ENCODE assay signal across 26 mouse cellular contexts in the genomic region with DNA sequence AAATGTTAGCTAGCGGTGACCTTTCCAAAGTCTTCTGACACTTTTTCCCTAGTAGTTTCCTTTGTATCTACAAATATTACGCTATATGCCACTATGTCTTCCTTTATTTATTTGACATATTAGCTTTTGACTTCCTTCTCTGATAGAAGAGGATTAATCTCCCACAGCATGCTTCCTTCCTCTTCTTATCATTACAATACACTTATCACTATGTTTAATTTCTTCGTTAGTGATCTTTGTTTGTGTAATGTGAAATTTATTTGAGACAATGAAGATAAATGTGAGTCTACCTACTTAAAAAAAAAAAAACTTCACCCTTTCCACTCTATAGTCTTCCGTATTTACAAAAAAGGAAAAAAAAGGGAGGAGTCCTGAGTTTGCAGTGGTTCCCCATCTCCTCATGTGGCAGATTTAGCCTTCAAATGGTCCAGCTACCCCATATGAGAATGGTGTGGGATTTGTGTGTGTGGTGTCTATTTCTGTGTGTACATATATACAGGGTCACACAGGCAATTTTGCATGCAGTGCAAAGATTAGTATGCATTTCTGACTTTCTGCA. TPM values are rescaled to one million over a fixed set of nuclear protein-coding genes. Genes with fewer than 3 reads are reported as not detected.
DNase-seq lines count a peak whose midpoint lies in the region; ATAC-seq and TF ChIP-seq lines count a peak whose summit lies in the region.
"Had no signal": no experiment of that assay in that cellular context is flagged by ENCODE, and none has a peak within 500 bp of the region (broad histone marks: within the 10 kb centered on the region; RNA-seq: fewer than 3 reads in every experiment).

No protein-coding gene starts in this region.

- TF ChIP-seq RAD21 in MEL (IDR thresholded peaks at IDR 0.05; ENCODE audit: low read depth, low read length) = no peak

- peak overlapping the region; percentile 4 to 25; a peak in 2 of 4 replicates for H3K4me3 ChIP-seq in MEL (ENCODE audit: control insufficient read depth in 1 of 2, insufficient read depth in 1 of 2, low read depth in 2 of 2, low read length in 2 of 2)
- H3K4me3 ChIP-seq: embryonic facial prominence, embryonic 10.5 days; embryonic facial prominence, embryonic 12.5 days; forebrain, embryonic 13.5 days; forebrain, embryonic 15.5 days had no signal

- ATAC-seq in common myeloid progenitor, adult 5-6 weeks (replicated peaks; ENCODE audit: low read depth, poor library complexity, severe bottlenecking) = peak; percentile 53
- peak; percentile 47 to 56; a peak in 3 of 4 replicates for ATAC-seq in hematopoietic stem cell, adult 5-6 weeks (replicated peaks in 1 of 2; ENCODE audit: insufficient read depth in 1 of 2, low FRiP score in 2 of 2, low TSS enrichment in 1 of 2, low read depth in 1 of 2, poor library complexity in 2 of 2, severe bottlenecking in 2 of 2)
- ATAC-seq: activated CD4-positive, CD25-positive, alpha-beta regulatory T cell, adult 4 months; CD4-positive, CD25-positive, alpha-beta regulatory T cell, adult 4 months; forebrain, embryonic 13.5 days; forebrain, embryonic 15.5 days; forebrain, postnatal 0 days; Patski had no signal

- peak; percentile 57 for DNase-seq in MEL (ENCODE audit: low read depth, low spot score)
- no peak for DNase-seq in adrenal gland, postnatal 36 days
- no peak for DNase-seq in heart, postnatal 25 days (ENCODE audit: low spot score)
- DNase-seq in spleen, adult 18-20 months = no peak
- no peak for DNase-seq in ovary, postnatal 10 days (ENCODE audit: low spot score)
- DNase-seq: adrenal gland, adult 8-10 months; adrenal gland, postnatal 14 days; B cell, adult 2 months; cerebellum, adult 11 months; cerebellum, adult 18-20 months; cerebellum, adult 8-10 months; cerebellum, adult 9-11 months; cerebellum, postnatal 14 days; cerebellum, postnatal 36 days; forebrain, postnatal 0 days had no signal

- H3K79me2 ChIP-seq in MEL (ENCODE audit: control insufficient read depth, insufficient read depth, low read length, poor library complexity) = no peaks in the 10 kb centered on the region

- H3K27me3 ChIP-seq in MEL (ENCODE audit: control insufficient read depth in 1 of 2, insufficient read depth in 2 of 2, low read length in 2 of 2) = no peaks in the 10 kb centered on the region
- H3K27me3 ChIP-seq: CH12.LX; embryonic facial prominence, embryonic 12.5 days; forebrain, embryonic 13.5 days; forebrain, embryonic 15.5 days had no signal

- intact Hi-C loops in heart, postnatal 25 days (cut with DNase I) = no loop called here

- no peak for TF ChIP-seq POLR2A in MEL (IDR thresholded peaks at IDR 0.05; ENCODE audit: control insufficient read depth in 1 of 2, insufficient read depth in 1 of 2, low read depth in 1 of 2, low read length in 2 of 2, poor library complexity in 1 of 2)

- peak overlapping the region; percentile 27; the same call in 1 of the 2 replicates for H3K27ac ChIP-seq in MEL (ENCODE audit: control insufficient read depth, low read depth, low read length)
- H3K27ac ChIP-seq: embryonic facial prominence, embryonic 10.5 days; embryonic facial prominence, embryonic 12.5 days; forebrain, embryonic 13.5 days; forebrain, embryonic 15.5 days had no signal

- no peak for TF ChIP-seq CTCF in MEL (IDR thresholded peaks at IDR 0.05 in 2 of 3, conservative IDR thresholded peaks at IDR 0.05 in 1 of 3; ENCODE audit: control insufficient read depth in 1 of 3, insufficient read depth in 1 of 3, low read depth in 2 of 3, low read length in 3 of 3, poor library complexity in 1 of 3, severe bottlenecking in 1 of 3)

- no peak overlapping the region; the same call in 1 of the 2 replicates for H3K9ac ChIP-seq in MEL (ENCODE audit: control insufficient read depth, low read depth, low read length, poor library complexity, severe bottlenecking)
- H3K9ac ChIP-seq: embryonic facial prominence, embryonic 12.5 days; forebrain, embryonic 13.5 days; forebrain, embryonic 15.5 days; forebrain, postnatal 0 days had no signal

- peak; percentile 82 to 92 for TF ChIP-seq EP300 in MEL (IDR thresholded peaks at IDR 0.05; ENCODE audit: low read depth in 1 of 2, low read length in 2 of 2)

- no peaks in the 10 kb centered on the region for H3K9me3 ChIP-seq in MEL (replicated peaks; ENCODE audit: insufficient read depth, low read length)
- H3K9me3 ChIP-seq: embryonic facial prominence, embryonic 10.5 days; embryonic facial prominence, embryonic 12.5 days; forebrain, embryonic 13.5 days; forebrain, embryonic 15.5 days; G1E had no signal

- peaks cover 0 to 15% of the 10 kb centered on the region in 2 experiments; a peak in 2 of 4 replicates for H3K36me3 ChIP-seq in MEL (ENCODE audit: control insufficient read depth in 1 of 2, insufficient read depth in 2 of 2, low read length in 2 of 2)
- H3K36me3 ChIP-seq: embryonic facial prominence, embryonic 10.5 days; embryonic facial prominence, embryonic 12.5 days; forebrain, embryonic 15.5 days; G1E had no signal

- H3K4me1 ChIP-seq in MEL (ENCODE audit: control insufficient read depth in 1 of 2, insufficient read depth in 2 of 2, low read length in 2 of 2) = peaks cover 0 to 2% of the 10 kb centered on the region in 2 experiments; a peak in 1 of 4 replicates
- H3K4me1 ChIP-seq: embryonic facial prominence, embryonic 10.5 days; embryonic facial prominence, embryonic 12.5 days had no signal

TF ChIP-seq in MEL, 35 proteins besides CTCF, POLR2A, EP300 and RAD21:
- TF ChIP-seq TAL1 (IDR thresholded peaks at IDR 0.05; ENCODE audit: low read length) (peak; percentile 16; the same call in 1 of the 2 replicates), UBTF (IDR thresholded peaks at IDR 0.05; ENCODE audit: borderline replicate concordance, insufficient read depth, low read depth, low read length) (no peak), SIN3A (IDR thresholded peaks at IDR 0.05; ENCODE audit: low read length) (no peak), MAFK (IDR thresholded peaks at IDR 0.05; ENCODE audit: borderline replicate concordance, low read depth, low read length) (no peak), ZC3H11A (IDR thresholded peaks at IDR 0.05; ENCODE audit: low read depth, low read length) (no peak), ZNF384 (IDR thresholded peaks at IDR 0.05; ENCODE audit: low read depth, low read length) (peak; percentile 88), GATA1 (IDR thresholded peaks at IDR 0.05; ENCODE audit: low read depth, low read length) (peak; percentile 90), ELF1 (IDR thresholded peaks at IDR 0.05; ENCODE audit: low read depth, low read length) (0 out of 2 replicates have a peak, but pooled peaks have one; percentile 9), TCF12 (IDR thresholded peaks at IDR 0.05; ENCODE audit: low read depth, low read length) (peak; percentile 82)

RNA-seq across cellular contexts. Expression of a gene that starts 27.9 kb away (rescaled TPM):
- not detected in 2 replicates for total RNA-seq in MEL (2012; rRNA removed)
- under 1 TPM in 1 of 2 experiments, not detected in 1; 0.03 TPM for polyA plus RNA-seq in MEL (2012; ENCODE audit: insufficient read depth in 1 of 2, insufficient read length in 2 of 2, low read depth in 1 of 2, low replicate concordance in 2 of 2, missing spikeins in 1 of 2)
- 6.3 and 6.9 TPM in 2 replicates for total RNA-seq in common myeloid progenitor, adult 5-6 weeks (2017)
- 10.0 and 11.4 TPM in 2 replicates for total RNA-seq in hematopoietic stem cell, adult 5-6 weeks (2017)
- 10 to 100 TPM; 25.1 to 28.0 TPM for total RNA-seq in adrenal gland, postnatal 36 days (2021)
- 10 to 100 TPM; 11.5 to 12.3 TPM for total RNA-seq in heart, postnatal 25 days (2021)
- total RNA-seq: CH12.LX, G1E had no signal
- polyA plus RNA-seq: G1E had no signal
